Mouse (Mus musculus) frontal cortex, postnatal 14 days (tissue): ENCODE results near the gene Palm2.

Experiments used
- DNase-seq, 2 experiments: peaks; one replicate each; pipeline ENCODE4 v3.0.0; 2022; ENCODE audit warnings: low spot score in 2 of 2

The Palm2 gene

DNA sequence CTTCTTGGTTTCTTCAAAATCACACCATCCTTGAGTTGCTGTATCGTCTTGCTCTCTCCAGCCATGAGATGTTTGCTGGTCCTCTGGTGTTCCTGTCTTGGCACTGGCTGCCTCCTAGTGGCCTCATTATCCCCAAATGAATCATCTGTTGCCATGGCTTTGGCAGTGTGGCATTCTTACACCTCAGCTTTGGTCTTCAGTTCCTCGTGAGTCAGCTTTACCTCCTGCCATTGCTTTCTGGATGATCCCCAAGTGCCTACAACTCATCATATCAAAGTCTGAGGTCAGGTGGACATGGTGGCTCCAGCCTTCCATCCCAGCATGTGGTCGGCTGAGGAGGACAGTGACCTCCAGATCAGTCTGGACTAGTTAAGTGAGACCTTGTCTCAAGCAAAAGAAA is 232.1 kb downstream of the Palm2 start:
- no peak for DNase-seq

DNA sequence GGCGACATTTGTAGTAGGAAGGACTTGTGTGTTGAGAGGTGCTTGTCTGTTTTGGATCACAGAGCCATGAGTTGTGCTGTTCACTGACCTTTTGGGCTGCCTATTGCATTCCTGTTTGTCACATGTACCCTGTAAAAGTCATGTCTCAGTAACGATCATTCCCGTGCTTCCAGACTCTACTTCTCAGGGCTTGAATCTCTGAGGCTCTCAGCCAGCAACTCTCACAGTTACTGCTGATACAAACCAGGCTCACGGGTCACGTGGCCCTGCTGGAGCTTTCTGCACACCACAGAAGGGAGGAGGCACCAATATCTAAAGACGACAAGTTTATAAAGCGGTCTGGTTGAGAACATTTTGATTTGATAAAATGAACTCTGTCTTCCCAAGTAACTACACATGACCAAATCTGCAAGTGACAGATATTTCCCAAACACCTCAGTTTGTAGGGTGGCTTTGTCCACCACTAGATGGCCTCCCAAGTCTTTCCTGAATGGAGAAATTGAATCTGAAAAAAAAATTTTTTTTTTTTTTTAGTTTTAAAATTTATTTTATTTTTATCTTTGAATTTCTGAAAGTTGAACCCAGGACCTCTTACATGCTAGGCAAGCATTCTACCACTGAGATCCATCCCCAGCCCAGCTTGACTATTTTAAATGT is 236.9 kb downstream of the Palm2 start:
- no peak for DNase-seq

- DNase-seq = no peak
These were observed 238.5 kb downstream of the Palm2 start for GRCm38 (mm10) chr4:57672541-57672940.

DNA sequence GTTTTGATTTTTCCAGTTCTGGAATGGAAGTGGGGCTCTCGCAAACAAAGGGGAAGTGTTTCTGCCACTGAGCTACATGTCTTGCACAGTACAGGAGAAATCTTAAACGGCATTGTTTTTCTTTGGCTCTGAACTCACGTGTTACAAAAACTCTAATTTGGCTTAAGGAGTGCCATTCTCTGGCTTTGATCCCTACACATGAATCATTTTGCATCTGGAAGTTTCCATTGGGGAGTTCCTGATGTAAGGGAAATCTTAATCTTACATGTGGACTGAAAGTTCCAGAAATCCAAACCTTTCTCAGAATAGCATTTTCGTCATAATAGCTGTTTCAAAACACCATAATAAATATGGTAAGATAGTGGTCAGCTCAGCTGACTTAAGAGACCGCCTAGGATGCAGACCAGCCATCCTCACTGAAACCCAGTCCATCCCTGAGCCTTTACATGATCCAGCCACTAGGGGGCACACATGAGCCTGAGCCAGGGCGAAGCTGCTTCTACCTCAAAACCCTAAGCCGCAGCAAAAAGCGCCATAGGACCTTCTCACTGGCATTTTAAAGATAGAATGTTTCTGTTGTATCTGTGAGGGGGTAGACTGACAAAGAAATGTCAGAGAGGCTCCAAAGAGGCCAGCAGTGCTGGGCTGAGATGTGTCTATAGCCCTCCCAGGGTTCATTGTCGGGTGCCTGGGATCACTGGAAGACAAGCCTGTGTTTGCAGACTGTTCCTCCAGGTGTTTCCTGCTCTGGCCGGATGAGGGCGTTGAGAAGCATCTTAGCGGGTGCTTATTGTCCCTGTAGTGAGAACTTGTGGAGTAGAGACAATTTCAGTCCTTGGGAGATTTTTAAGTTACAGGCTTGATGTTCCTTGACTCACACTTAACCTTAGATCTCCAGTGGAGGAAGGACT is 239.2 kb downstream of the Palm2 start:
- peak; percentile 55 to 79 for DNase-seq

DNA sequence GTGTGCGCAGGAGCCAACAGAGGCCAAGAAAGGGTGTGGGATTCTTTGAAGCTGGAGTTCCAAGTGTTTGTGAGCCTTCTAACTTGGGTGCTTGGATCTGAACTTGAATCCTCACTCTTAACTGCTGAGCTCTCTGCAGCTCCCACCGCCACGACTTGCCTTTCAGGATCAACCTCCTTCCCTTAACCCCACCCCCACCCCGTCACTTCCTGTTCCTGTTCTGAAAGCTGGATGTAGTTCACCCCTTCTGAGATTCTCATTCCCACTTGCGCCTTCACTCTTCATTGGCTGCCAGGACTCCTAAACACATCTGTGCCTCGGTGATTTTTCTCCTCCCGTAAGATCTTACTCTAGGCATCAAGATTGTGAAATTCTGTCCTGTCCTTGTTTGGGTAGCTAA is 240.3 kb downstream of the Palm2 start:
- DNase-seq = no peak

- DNase-seq = no peak
These were observed 241.3 kb downstream of the Palm2 start for GRCm38 (mm10) chr4:57675387-57675786.

DNA sequence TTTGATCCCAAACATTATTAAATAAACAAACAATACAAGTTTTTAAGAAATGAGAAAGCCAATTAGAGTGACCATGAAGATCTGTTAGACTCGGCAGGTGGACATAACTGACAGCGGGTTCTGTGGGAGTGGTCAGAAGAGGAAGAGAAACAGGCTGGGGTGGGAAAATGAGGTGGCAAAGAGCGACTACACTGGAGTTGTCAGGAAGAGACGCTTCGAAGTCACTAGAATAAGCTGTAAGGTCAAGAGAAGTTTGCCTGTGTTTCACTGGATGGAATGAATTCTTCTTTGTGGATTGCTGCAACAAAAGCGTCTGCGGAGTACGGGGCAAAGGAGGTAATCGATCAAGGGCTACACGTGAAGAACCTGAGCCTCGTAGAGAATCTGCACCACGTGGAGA is 243.9 kb downstream of the Palm2 start:
- no peak for DNase-seq

- DNase-seq = no peak
These were observed 245.0 kb downstream of the Palm2 start for GRCm38 (mm10) chr4:57678991-57679457.

- no peak for DNase-seq
These were observed 246.1 kb downstream of the Palm2 start for GRCm38 (mm10) chr4:57680186-57680585.

DNA sequence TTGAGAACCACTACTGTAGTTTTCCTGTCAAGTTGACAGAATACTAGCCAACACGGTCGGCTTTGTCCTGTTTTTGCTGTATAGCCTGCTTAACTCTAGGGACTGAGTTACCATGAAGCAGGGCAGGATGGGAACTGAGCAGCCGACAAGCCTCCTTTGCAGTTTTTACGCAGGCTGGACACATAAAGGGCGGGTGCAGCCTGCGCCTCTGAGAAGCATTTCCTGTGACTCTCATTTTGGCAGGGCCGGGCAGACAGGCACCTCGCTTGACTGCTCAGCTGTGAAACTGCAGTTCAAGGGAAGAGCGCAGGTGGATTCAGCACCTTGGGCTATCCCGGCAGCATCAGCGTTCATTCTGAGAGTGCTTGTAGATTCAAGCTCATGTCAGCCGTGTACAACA is 247.5 kb downstream of the Palm2 start:
- no peak for DNase-seq

DNA sequence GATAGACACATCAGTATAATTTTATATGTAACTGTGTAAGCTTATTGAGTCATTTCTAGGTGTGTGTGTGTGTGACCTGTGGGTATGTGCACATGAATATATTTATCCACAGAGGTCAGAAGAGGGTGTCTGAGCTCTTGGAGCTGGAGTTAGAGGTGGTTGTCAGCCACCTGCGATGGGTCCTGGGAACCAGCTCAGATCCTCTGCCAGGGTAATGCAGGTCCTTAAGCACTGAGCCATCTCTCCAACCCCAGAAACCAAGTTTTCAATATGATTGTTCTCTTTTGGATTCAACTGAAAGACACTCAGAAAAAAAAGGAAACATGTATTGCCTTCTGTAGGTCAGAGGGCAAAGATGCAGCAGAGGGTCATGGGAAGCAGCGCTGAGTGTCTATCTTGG is 248.3 kb downstream of the Palm2 start:
- no peak for DNase-seq

GRCm38 (mm10) chr4:57682944-57683343 is 248.9 kb downstream of the Palm2 start:
- DNase-seq = no peak

DNA sequence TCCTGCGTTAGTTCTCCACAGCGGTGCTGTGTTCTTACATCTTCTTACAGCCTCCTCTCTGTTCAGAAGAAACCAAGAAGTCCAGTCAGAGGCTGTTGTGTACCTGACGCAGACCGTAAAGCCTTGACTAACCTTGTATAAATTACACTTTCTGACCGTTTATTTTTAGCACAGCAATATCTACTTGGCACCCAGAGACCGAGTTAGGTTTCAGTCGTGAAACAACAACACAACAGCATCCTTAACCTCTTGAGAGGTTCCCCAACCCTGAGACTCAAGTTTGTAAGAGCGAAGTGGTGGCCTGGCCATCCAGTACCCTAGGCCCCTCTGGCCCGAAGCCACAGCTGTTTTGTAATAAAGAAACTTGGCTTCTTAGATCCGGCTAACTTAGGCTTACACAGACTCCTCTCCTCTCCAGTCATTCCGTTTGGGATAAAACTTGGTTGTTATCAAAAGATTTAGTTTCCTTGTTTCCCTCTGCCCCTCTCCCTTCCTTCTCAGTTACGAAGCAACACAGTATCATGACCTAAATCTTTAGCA is 250.7 kb downstream of the Palm2 start:
- no peak for DNase-seq

- no peak for DNase-seq
These were observed 252.7 kb downstream of the Palm2 start for GRCm38 (mm10) chr4:57686736-57687135.

GRCm38 (mm10) chr4:57687583-57687982 is 253.5 kb downstream of the Palm2 start:
- DNase-seq = no peak

DNA sequence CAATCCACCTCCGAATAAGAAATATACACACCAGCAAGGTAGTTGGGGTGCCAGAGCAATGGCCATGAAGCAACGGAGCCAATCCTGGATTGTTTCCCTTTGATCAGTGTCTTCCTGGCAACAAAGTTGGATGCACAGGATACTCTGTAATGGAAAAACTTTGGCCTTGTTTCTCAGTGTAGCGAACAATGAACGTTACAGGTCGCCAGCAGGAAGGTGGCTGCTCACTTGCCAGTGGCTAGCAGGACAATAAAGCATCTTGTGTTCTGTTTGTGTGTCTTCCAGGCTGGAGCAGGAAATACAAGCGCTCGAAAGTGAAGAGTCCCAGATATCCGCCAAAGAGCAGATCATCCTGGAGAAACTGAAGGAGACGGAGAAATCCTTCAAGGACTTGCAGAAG is 254.1 kb downstream of the Palm2 start:
- DNase-seq = no peak

- no peak for DNase-seq
These were observed 256.0 kb downstream of the Palm2 start for GRCm38 (mm10) chr4:57690001-57690400.

- no peak for DNase-seq
These were observed 256.8 kb downstream of the Palm2 start for GRCm38 (mm10) chr4:57690805-57691204.

DNA sequence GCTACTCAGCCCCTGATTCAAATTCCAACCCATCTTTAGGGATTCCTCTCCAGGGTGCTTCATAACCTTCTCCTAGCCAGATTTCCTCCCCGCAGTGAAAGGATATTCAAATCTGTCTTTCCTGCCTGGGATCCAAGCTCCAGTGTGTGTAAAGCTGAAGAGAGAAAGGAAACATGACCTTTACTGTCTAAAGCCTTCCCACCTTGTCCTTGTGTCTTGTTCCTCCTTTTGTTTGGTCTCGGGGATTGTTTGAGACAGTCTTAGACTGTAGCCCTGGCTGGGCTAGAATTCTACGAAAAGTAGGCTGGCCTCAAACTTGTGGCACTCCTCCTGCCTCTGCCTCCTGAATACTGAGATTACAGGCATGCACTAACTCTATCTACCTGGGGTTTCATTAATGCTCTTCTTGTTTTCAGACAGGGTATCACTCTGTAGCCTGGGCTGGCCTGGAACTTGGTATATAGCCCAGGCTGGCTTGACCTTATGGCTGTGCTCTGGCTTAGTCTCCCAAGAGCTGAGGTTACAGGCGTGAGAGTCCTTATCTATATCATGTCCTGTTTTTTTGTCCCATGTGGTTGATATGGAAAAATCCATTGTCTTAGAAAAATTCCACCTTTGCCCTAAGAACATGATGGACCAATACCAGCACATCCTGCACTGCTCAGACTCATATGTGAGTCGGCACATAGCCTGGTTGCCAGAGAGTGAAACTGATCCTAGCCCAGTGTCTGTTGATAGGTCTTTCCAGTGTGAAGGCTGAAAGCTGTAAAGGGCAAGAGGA is 260.5 kb downstream of the Palm2 start:
- DNase-seq = no peak

DNA sequence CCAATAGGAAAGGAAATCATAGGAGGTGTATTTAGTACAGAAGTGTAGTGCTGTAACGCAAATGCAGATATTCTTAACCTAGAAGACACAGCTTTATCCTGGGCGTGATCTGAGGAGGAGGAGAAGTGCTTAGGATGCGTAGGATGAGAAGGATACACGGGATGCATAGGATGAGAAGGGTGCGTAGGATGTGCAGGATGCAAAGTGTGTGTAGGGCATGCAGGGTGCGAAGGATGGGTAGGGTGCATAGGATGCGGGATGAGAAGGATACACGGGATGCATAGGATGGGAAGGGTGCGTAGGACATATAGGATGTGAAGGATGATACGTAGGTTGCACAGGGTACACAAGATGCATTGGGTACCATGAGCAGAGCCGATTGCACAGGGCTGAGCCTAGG is 262.9 kb downstream of the Palm2 start:
- no peak for DNase-seq

GRCm38 (mm10) chr4:57697918-57698611 is 264.0 kb downstream of the Palm2 start:
- DNase-seq = no peak
